Mouse (Mus musculus): ENCODE measurements around the gene Faf2.

DNA sequence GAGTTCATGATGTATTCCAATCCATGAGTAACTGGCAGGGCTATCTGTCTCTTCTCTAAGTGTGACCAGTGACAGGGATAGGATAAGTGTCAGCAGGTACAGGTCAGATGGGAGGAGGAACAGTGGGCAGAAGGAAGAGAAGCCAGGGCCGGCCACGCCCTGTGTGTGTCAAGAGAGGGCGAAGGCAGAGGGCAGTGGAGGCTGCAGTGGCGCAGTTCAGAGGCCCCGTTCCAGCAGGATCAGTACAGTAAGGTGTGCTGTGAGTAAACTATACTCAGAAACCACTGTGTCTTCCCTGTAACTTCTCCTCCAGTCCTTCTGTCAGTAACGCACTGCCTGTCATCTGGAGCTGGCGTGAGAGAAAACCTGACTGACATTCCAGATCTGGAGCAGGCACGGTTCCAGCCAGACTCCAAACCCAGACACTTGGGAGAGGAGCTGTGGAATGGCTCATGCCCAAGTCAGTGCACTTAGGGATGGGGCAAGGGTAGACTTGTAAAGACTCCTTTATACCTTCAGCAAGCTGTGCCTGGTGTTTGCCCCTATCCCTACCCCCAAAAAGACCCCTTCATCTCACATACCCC is 25.4 kb upstream of the Faf2 start:
- TF ChIP-seq TAL1 (IDR thresholded peaks at IDR 0.05; ENCODE audit: low read length) (no peak), GATA1 (IDR thresholded peaks at IDR 0.05; ENCODE audit: low read length) (no peak)

Measured in erythroblast, embryonic 14.5 days (primary cell).